Mouse (Mus musculus) hindbrain, embryonic 16.5 days (tissue): ENCODE data around the gene Fgf14. TPM values are rescaled to one million over a fixed set of nuclear protein-coding genes. Genes with fewer than 3 reads are reported as not detected.

Experiments
- ATAC-seq: fragments of 200-750 bp; cut with Nextera tagmentation; 2 replicates; pipeline ENCODE4 v1.8.0; 2017; ENCODE audit warnings: moderate TSS enrichment, moderate library complexity
- H3K27ac ChIP-seq: fragments of 300-500 bp; sonication (generic); 2 replicates; pipeline ENCODE4 v1.5.1; 2014; ENCODE audit warnings: low read depth, mild to moderate bottlenecking, control low read depth, low read length, moderate library complexity
- H3K27me3 ChIP-seq: fragments of 300-500 bp; sonication (generic); replicated peaks from 2 replicates; pipeline ENCODE4 v1.6.1; 2014; ENCODE audit warnings: low read length; ENCODE audit not compliant: control insufficient read depth, insufficient read depth
- H3K36me3 ChIP-seq: fragments of 300-500 bp; sonication (generic); 2 replicates; pipeline ENCODE4 v1.6.1; 2014; ENCODE audit warnings: mild to moderate bottlenecking, low read length, moderate library complexity, mixed read lengths; ENCODE audit not compliant: control insufficient read depth, insufficient read depth
- H3K4me1 ChIP-seq: fragments of 300-500 bp; sonication (generic); 2 replicates; pipeline ENCODE4 v1.6.1; 2014; ENCODE audit warnings: low read depth, low read length; ENCODE audit not compliant: control insufficient read depth, insufficient read depth
- H3K4me2 ChIP-seq: fragments of 300-500 bp; sonication (generic); 2 replicates; pipeline ENCODE4 v1.6.1; 2014; ENCODE audit warnings: mild to moderate bottlenecking, low read length, control low read depth, moderate library complexity
- H3K4me3 ChIP-seq: fragments of 300-500 bp; sonication (generic); 2 replicates; pipeline ENCODE4 v1.5.1; 2014; ENCODE audit warnings: mild to moderate bottlenecking, low read length, control low read depth, moderate library complexity
- H3K9ac ChIP-seq: fragments of 300-500 bp; sonication (generic); 2 replicates; pipeline ENCODE4 v1.6.1; 2014; ENCODE audit warnings: low read depth, mild to moderate bottlenecking, control low read depth, low read length, moderate library complexity
- H3K9me3 ChIP-seq: fragments of 300-500 bp; sonication (generic); 2 replicates; pipeline ENCODE4 v1.6.1; 2014; ENCODE audit warnings: mild to moderate bottlenecking, low read length, moderate library complexity; ENCODE audit not compliant: control insufficient read depth
- WGBS: fragments of 180-500 bp; shearing (Covaris S2); extraction: QIAGEN DNeasy Blood & Tissue Kit; methylation state at CpG from one replicate; pipeline ENCODE4 v1.1.7; 2014; 5-methylcytosine and 5-hydroxymethylcytosine counted together
- polyA plus RNA-seq: library from polyadenylated mRNA; unstranded; fragments of >200 nt; fragmentation: Nextera tagmentation; extraction: Ambion mirVana; gene quantifications from 2 replicates; pipeline ENCODE4 v1.2.1, GENCODE M21; 2015

The Fgf14 gene
- polyA plus RNA-seq, 1 experiment from 2014 or later: 38.6 TPM

DNA sequence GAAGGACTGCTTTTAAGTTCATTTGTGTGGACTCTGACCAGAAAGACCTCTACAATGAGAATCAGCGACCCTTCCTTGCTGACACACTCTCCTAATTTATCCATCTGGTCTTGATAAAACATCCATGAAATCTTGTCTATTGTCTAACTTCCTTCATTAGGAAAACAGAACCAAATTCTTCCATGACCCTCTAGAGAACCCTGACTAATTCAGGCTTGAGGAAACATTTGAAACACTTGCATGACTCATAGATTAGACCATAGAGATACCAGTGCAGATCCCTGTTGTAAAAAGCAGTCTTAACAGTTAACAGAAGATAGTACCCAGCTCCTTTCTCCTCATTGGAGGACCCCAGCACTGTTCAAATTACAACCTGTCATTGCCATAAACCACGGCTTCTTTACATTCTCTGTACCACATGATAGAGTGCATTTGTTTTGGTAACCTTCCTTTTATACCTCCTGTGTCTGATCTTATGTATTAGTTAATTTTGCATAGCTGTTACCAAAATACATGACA is 412.3 kb downstream of the Fgf14 start:
- H3K9me3 ChIP-seq: no peaks in the 10 kb centered on the region
- no peak for ATAC-seq
- WGBS: 54% methylated on average over 2 of the region's 2 CpGs
- no peak overlapping the region for H3K9ac ChIP-seq
- no peak overlapping the region for H3K4me2 ChIP-seq
- no peaks in the 10 kb centered on the region for H3K27me3 ChIP-seq
- no peaks in the 10 kb centered on the region for H3K4me1 ChIP-seq
- no peaks in the 10 kb centered on the region for H3K36me3 ChIP-seq
- no peak overlapping the region for H3K4me3 ChIP-seq
- no peak overlapping the region for H3K27ac ChIP-seq

DNA sequence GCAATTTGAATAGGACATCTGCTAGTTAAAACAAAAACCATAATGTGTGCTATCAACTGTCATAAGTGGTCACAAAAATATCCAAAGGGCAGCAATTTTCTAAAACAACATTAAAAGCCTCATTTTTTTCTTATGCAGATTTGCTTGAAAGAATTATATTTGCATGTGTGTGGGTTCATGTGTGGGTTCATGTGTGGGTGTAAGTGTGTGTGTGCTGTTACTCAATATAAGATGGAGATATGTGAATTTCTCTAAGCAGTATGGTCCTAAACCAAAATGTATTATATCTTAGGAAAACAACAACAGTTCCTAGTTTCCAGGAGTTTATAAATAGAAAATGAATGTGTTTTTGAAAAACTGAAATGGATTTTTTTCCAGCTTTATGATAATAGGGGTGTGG is 413.7 kb downstream of the Fgf14 start:
- no peak overlapping the region for H3K27ac ChIP-seq
- no peak overlapping the region for H3K9ac ChIP-seq

DNA sequence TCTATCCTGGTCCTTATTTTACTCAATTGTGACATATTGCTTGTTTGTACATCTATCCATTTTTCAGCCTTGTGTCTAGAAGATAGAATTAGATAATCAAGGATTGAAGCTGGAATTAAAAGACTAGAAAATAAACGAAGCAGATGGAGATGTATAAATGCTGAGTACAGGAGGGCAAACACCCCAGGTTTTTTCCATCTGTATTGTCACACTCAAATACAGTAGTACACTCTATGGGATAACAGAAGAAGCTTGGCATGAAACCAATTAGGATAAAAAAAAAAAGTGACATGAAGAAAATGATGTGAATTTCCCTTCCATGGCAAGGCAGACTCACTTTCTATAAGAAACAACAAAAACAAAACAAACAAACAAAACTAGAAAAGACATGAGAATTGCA is 429.4 kb downstream of the Fgf14 start:
- WGBS: 67% methylated on average over 1 of the region's 1 CpGs

More for the DNA sequence above, 413.7 kb downstream of the Fgf14 start:
- ATAC-seq: no peak
- H3K4me3 ChIP-seq: no peak overlapping the region
- H3K36me3 ChIP-seq: no peaks in the 10 kb centered on the region
- no peaks in the 10 kb centered on the region for H3K9me3 ChIP-seq
- no peak overlapping the region for H3K4me2 ChIP-seq
- H3K27me3 ChIP-seq: no peaks in the 10 kb centered on the region
- no peaks in the 10 kb centered on the region for H3K4me1 ChIP-seq

GRCm38 (mm10) chr14:124223445-124223844 is 453.5 kb downstream of the Fgf14 start:
- H3K27me3 ChIP-seq: no peaks in the 10 kb centered on the region
- ATAC-seq: no peak
- H3K4me2 ChIP-seq: no peak overlapping the region
- no peak overlapping the region for H3K4me3 ChIP-seq
- WGBS: 51% methylated on average over 2 of the region's 2 CpGs
- H3K9me3 ChIP-seq: no peaks in the 10 kb centered on the region
- H3K36me3 ChIP-seq: no peaks in the 10 kb centered on the region
- no peak overlapping the region for H3K9ac ChIP-seq
- H3K27ac ChIP-seq: no peak overlapping the region
- H3K4me1 ChIP-seq: no peaks in the 10 kb centered on the region

More for the DNA sequence above, 429.4 kb downstream of the Fgf14 start:
- Histone ChIP-seq H3K4me2 (no peak overlapping the region), H3K9me3 (peaks cover 4% of the 10 kb centered on the region), H3K9ac (no peak overlapping the region), H3K27me3 (no peaks in the 10 kb centered on the region), H3K4me3 (no peak overlapping the region), H3K27ac (no peak overlapping the region), H3K4me1 (no peaks in the 10 kb centered on the region), H3K36me3 (no peaks in the 10 kb centered on the region)
- no peak for ATAC-seq

GRCm38 (mm10) chr14:124222447-124222846 is 454.5 kb downstream of the Fgf14 start:
- no peak for ATAC-seq
- no peak overlapping the region for H3K27ac ChIP-seq
- no peaks in the 10 kb centered on the region for H3K27me3 ChIP-seq
- H3K4me1 ChIP-seq: no peaks in the 10 kb centered on the region
- H3K4me2 ChIP-seq: no peak overlapping the region
- no peaks in the 10 kb centered on the region for H3K9me3 ChIP-seq
- H3K36me3 ChIP-seq: no peaks in the 10 kb centered on the region
- 16% methylated on average over 1 of the region's 1 CpGs for WGBS
- H3K9ac ChIP-seq: no peak overlapping the region
- no peak overlapping the region for H3K4me3 ChIP-seq

DNA sequence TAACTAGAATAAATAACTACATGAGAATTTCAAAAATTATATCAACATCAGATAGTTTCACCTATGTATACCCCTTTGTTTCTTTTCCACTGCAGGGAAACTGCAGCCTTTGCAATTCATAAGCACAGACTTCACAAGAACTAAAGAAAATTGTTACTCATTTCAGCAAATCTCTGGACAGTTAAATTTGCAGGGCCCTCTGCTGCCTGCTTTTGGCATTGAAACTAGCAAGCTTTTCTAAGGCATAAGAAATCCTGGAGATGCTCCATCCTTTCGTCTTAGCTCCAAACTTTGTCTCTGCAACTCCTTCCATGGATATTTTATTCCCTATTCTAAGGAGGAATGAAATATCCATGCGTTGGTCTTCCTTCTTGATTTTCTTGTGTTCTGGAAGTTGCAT is 455.9 kb downstream of the Fgf14 start:
- WGBS: 76% methylated on average over 2 of the region's 2 CpGs
- H3K4me3 ChIP-seq: no peak overlapping the region
- no peak for ATAC-seq

DNA sequence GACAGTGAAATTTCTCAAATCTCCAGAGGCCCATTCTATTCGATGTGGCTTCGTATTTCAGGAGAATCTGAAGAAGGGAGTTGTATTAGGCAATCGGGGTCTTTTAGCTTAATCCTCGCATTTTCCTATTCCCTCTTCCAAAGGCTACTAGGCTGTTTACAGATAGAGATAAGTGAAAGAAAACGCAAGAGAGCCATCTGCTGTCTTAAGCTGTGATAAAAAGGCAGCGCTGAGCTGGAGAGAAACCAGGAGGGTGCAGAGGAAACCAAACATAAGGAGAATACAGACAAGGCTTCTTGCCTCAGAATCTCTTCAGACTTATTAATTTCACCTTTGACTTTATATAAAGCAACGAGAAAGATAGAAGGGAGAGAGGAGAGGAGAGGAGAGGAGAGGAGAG is 481.1 kb downstream of the Fgf14 start:
- Histone ChIP-seq H3K27ac (no peak overlapping the region), H3K9ac (no peak overlapping the region), H3K4me3 (peak overlapping the region; percentile 19; the same call in 1 of the 2 replicates), H3K4me2 (peak overlapping the region; percentile 40), H3K4me1 (no peaks in the 10 kb centered on the region), H3K27me3 (no peaks in the 10 kb centered on the region; the same call in 1 of the 2 replicates), H3K36me3 (no peaks in the 10 kb centered on the region), H3K9me3 (no peaks in the 10 kb centered on the region)
- ATAC-seq: peak; percentile 52
- 17% methylated on average over 7 of the region's 7 CpGs for WGBS

More for the DNA sequence above, 455.9 kb downstream of the Fgf14 start:
- Histone ChIP-seq H3K36me3 (no peaks in the 10 kb centered on the region), H3K27ac (no peak overlapping the region), H3K9ac (no peak overlapping the region), H3K4me1 (no peaks in the 10 kb centered on the region), H3K9me3 (no peaks in the 10 kb centered on the region), H3K27me3 (no peaks in the 10 kb centered on the region), H3K4me2 (no peak overlapping the region)

- Histone ChIP-seq H3K9me3 (no peaks in the 10 kb centered on the region), H3K27ac (peak overlapping the region; percentile 26; the same call in 1 of the 2 replicates), H3K36me3 (no peaks in the 10 kb centered on the region), H3K9ac (no peak overlapping the region), H3K27me3 (no peaks in the 10 kb centered on the region; the same call in 1 of the 2 replicates), H3K4me3 (no peak overlapping the region; the same call in 1 of the 2 replicates), H3K4me2 (peak overlapping the region; percentile 40), H3K4me1 (no peaks in the 10 kb centered on the region)
- ATAC-seq: no peak
- 26% methylated on average over 10 of the region's 10 CpGs for WGBS
Measured at GRCm38 (mm10) chr14:124195331-124195730, 481.6 kb downstream of the Fgf14 start.

GRCm38 (mm10) chr14:124192815-124193142 is 484.1 kb downstream of the Fgf14 start:
- Histone ChIP-seq H3K4me2 (peak overlapping the region; percentile 84), H3K4me3 (peak overlapping the region; percentile 61), H3K27me3 (no peaks in the 10 kb centered on the region; the same call in 1 of the 2 replicates), H3K4me1 (no peaks in the 10 kb centered on the region), H3K9me3 (no peaks in the 10 kb centered on the region), H3K27ac (peak overlapping the region; percentile 84), H3K36me3 (no peaks in the 10 kb centered on the region), H3K9ac (peak overlapping the region; percentile 77)
- ATAC-seq: no peak; the same call in 1 of the 2 replicates
- 2% methylated on average over 15 of the region's 15 CpGs for WGBS
